Mouse (Mus musculus) right cerebral cortex, postnatal 14 days (tissue): ENCODE data around the gene Fgfr2.

ENCODE experiments used
- DNase-seq: peaks from one replicate; pipeline ENCODE4 v3.0.0; 2022

Fgfr2 gene

GRCm38 (mm10) chr7:132705130-132705529 lies 418.0 kb downstream of the Fgfr2 start:
- DNase-seq = no peak

- DNase-seq = no peak
Measured at GRCm38 (mm10) chr7:132704310-132704875, 418.8 kb downstream of the Fgfr2 start.

GRCm38 (mm10) chr7:132703515-132704309 lies 419.4 kb downstream of the Fgfr2 start:
- no peak for DNase-seq

- no peak for DNase-seq
Measured at GRCm38 (mm10) chr7:132702492-132703070, 420.6 kb downstream of the Fgfr2 start.

- no peak for DNase-seq
Measured at GRCm38 (mm10) chr7:132702024-132702423, 421.1 kb downstream of the Fgfr2 start.

- no peak for DNase-seq
Measured at GRCm38 (mm10) chr7:132701412-132701811, 421.7 kb downstream of the Fgfr2 start.

- no peak for DNase-seq
Measured at GRCm38 (mm10) chr7:132700107-132700506, 423.0 kb downstream of the Fgfr2 start.

- no peak for DNase-seq
Measured at GRCm38 (mm10) chr7:132699639-132700038, 423.5 kb downstream of the Fgfr2 start.

- no peak for DNase-seq
Measured at GRCm38 (mm10) chr7:132699165-132699564, 424.0 kb downstream of the Fgfr2 start.

GRCm38 (mm10) chr7:132698737-132699136 lies 424.4 kb downstream of the Fgfr2 start:
- no peak for DNase-seq

- DNase-seq = no peak
Measured at GRCm38 (mm10) chr7:132697258-132697796, 425.8 kb downstream of the Fgfr2 start.

GRCm38 (mm10) chr7:132693561-132693960 lies 429.6 kb downstream of the Fgfr2 start:
- no peak for DNase-seq

GRCm38 (mm10) chr7:132692719-132693118 lies 430.4 kb downstream of the Fgfr2 start:
- peak; percentile 47 for DNase-seq

- no peak for DNase-seq
Measured at GRCm38 (mm10) chr7:132690716-132691472, 432.3 kb downstream of the Fgfr2 start.

- DNase-seq = no peak
Measured at GRCm38 (mm10) chr7:132689722-132690121, 433.4 kb downstream of the Fgfr2 start.

- no peak for DNase-seq
Measured at GRCm38 (mm10) chr7:132688721-132689120, 434.4 kb downstream of the Fgfr2 start.

GRCm38 (mm10) chr7:132687897-132688296 lies 435.3 kb downstream of the Fgfr2 start:
- DNase-seq = no peak

GRCm38 (mm10) chr7:132686515-132686914 lies 436.6 kb downstream of the Fgfr2 start:
- no peak for DNase-seq

GRCm38 (mm10) chr7:132683923-132684322 lies 439.2 kb downstream of the Fgfr2 start:
- DNase-seq = no peak

GRCm38 (mm10) chr7:132682901-132683300 lies 440.2 kb downstream of the Fgfr2 start:
- no peak for DNase-seq

- DNase-seq = no peak
Measured at GRCm38 (mm10) chr7:132682336-132682735, 440.8 kb downstream of the Fgfr2 start.

- no peak for DNase-seq
Measured at GRCm38 (mm10) chr7:132681831-132682230, 441.3 kb downstream of the Fgfr2 start.

- no peak for DNase-seq
Measured at GRCm38 (mm10) chr7:132681296-132681695, 441.9 kb downstream of the Fgfr2 start.
